1 mouse cellular context compared by ENCODE assay signal in the genomic region with DNA sequence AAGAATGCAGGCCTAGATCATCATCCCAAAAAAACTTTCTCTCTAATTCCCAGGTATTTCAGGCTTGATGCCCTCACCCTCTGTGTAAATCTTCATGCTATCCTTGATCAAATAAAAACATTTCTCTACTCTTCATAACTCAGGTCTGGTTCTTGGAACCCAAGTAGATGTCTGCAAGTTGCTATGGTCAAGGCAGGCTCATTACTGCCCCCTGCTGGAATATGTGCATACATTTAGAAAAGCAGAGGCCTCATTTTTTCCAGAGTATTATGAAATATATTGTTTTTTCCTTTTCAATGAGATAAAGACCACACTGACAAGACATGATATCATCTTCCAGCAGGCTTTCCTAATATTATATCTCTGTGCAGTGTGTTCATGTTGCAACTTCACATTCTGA.
TF ChIP-seq lines count a peak whose summit lies in the region.

No protein-coding gene starts in this region.

TF ChIP-seq in MEL, 35 proteins besides CTCF, POLR2A, EP300 and RAD21:
- TF ChIP-seq NELFE (IDR thresholded peaks at IDR 0.05; ENCODE audit: low read depth, low read length) (no peak), ELF1 (IDR thresholded peaks at IDR 0.05; ENCODE audit: low read depth, low read length) (no peak), ETS1 (IDR thresholded peaks at IDR 0.05; ENCODE audit: low read depth, low read length) (no peak), TAL1 (IDR thresholded peaks at IDR 0.05; ENCODE audit: low read length) (no peak), USF1 (IDR thresholded peaks at IDR 0.05; ENCODE audit: low read depth, low read length) (no peak), GATA1 (IDR thresholded peaks at IDR 0.05; ENCODE audit: low read depth, low read length) (no peak), ZMIZ1 (IDR thresholded peaks at IDR 0.05; ENCODE audit: low read depth, low read length) (no peak), NRF1 (IDR thresholded peaks at IDR 0.05; ENCODE audit: insufficient read depth, low read depth, low read length, poor library complexity, severe bottlenecking) (no peak), TBP (IDR thresholded peaks at IDR 0.05; ENCODE audit: low read depth, low read length) (no peak), MAZ (IDR thresholded peaks at IDR 0.05; ENCODE audit: low read depth, low read length) (no peak), MXI1 (IDR thresholded peaks at IDR 0.05; ENCODE audit: low read depth, low read length) (no peak), KAT2A (conservative IDR thresholded peaks at IDR 0.05; ENCODE audit: low read depth, low read length) (no peak), BHLHE40 (IDR thresholded peaks at IDR 0.05; ENCODE audit: borderline replicate concordance, low read depth, low read length) (no peak)
TF ChIP-seq in MEL: peak in this region for 0.
